Mouse (Mus musculus): ENCODE data around the gene Tmem86a. TPM values are rescaled to one million over a fixed set of nuclear protein-coding genes. Genes with fewer than 3 reads are reported as not detected.

Gene Tmem86a
- polyA plus RNA-seq, 1 experiment from 2014 or later: 12.8 TPM

DNA sequence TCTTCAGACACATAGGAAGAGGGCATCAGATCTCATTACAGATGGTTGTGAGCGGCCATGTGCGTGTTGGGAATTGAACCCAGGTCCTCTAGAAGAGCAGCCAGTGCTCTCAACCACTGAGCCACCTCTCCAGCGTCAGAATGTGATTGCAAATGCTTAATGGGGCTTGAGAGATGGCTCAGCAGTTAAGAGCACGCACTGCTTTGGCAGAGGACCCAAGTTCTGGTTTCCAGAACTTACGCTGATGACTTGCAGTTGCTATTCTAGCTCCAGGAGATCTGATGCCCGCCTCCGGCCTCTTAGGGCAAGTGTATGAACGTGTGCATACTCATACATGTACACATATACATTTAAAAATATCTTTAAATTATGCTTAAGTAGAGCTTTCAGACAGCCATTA is 15.0 kb upstream of the Tmem86a start:
- Histone ChIP-seq H3K27ac (no peak overlapping the region), H3K4me1 (replicated peaks) (no peaks in the 10 kb centered on the region), H3K4me3 (no peak overlapping the region), H3K27me3 (ENCODE audit: insufficient read depth, poor library complexity, severe bottlenecking) (no peaks in the 10 kb centered on the region), H3K9me3 (no peaks in the 10 kb centered on the region), H3K36me3 (no peaks in the 10 kb centered on the region)
- WGBS: 82% methylated on average over 8 of the region's 8 CpGs
- no peak for DNase-seq (ENCODE audit: low spot score)

DNA sequence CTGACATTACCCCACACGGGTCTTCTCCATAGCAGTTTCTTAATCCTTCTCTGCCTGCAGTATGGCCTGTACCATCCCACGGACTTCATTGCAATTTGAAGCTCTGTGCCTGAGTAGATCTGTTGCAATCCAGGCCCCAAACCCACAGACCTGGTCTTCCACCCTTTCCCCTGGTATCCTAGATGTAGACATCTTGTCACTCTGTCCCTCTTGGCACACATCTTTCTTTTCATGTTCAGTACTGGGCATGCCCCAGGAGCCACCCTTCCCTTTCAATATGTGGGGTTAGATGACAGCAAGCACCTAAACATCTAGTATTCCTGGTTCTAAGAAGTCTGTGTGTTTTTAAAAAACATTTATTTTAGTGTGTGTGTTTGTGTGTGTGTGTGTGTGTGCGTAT is 8.7 kb upstream of the Tmem86a start:
- DNase-seq (ENCODE audit: low spot score): no peak
- H3K9me3 ChIP-seq: no peaks in the 10 kb centered on the region
- H3K36me3 ChIP-seq: no peaks in the 10 kb centered on the region
- WGBS: 89% methylated on average over 3 of the region's 3 CpGs
- no peak overlapping the region for H3K4me3 ChIP-seq
- peaks cover 13% of the 10 kb centered on the region for H3K4me1 ChIP-seq (replicated peaks)
- no peak overlapping the region for H3K27ac ChIP-seq
- no peaks in the 10 kb centered on the region for H3K27me3 ChIP-seq (ENCODE audit: insufficient read depth, poor library complexity, severe bottlenecking)

DNA sequence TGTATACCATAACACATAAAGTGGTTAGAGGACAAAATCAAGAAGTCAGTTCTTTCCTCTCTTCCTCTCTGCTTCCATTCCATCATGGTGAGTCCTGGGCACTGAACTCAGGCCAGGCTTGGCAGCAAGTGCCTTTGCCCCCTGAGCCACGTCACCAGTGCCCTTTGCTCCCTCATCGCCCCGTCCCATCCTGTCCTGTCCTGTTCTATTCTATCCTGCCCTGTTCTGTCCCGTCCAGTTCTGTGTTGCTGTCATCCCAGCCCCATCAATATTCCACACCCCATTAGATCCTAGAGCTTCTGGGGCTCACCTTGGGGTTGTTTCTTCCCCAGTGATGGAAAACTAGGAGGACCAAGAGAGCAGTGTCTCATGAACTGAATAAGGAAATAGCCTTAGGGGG is 8.3 kb upstream of the Tmem86a start:
- DNase-seq (ENCODE audit: low spot score): no peak
- Histone ChIP-seq H3K27me3 (ENCODE audit: insufficient read depth, poor library complexity, severe bottlenecking) (no peaks in the 10 kb centered on the region), H3K9me3 (no peaks in the 10 kb centered on the region), H3K36me3 (no peaks in the 10 kb centered on the region), H3K4me1 (replicated peaks) (peaks cover 13% of the 10 kb centered on the region), H3K27ac (no peak overlapping the region), H3K4me3 (no peak overlapping the region)
- WGBS: 81% methylated on average over 4 of the region's 4 CpGs

DNA sequence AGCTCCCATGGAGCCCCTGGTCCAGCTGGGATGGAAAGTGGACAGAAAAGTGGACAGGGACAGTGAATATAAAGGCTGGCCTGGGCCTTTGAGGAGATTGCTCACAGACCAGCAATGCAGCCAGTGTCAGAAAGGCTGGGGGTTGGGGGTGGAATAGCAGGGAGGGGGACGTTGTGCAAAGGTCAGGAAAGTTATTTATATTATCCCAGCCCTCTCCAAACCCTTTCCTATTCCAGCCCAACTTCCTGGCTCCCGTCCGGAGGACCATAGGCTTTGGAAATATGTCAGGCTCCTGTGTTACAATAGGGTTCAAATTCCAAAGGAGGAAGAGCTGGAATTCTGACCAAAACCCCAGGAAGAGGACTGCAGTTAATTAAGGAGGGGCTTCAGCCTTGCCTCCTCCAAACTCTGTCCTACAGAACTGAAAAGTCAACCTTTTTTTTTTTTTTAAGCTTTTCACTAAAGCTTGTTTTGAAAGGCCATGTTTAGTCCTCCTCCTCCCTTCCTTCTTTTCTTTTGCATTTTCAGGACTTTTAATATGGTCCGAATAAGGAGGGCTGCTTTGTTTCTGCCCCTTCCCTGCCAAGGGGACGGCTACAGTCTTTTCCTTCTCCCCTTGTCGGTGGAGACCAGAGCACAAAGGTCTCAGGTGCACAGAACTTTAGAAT is 7.4 kb upstream of the Tmem86a start:
- H3K9me3 ChIP-seq: no peaks in the 10 kb centered on the region
- peak overlapping the region; percentile 31 for H3K27ac ChIP-seq
- no peak overlapping the region for H3K4me3 ChIP-seq
- no peaks in the 10 kb centered on the region for H3K27me3 ChIP-seq (ENCODE audit: insufficient read depth, poor library complexity, severe bottlenecking)
- peaks cover 13% of the 10 kb centered on the region for H3K4me1 ChIP-seq (replicated peaks)
- no peaks in the 10 kb centered on the region for H3K36me3 ChIP-seq
- 46% methylated on average over 6 of the region's 6 CpGs for WGBS
- DNase-seq (ENCODE audit: low spot score): no peak

DNA sequence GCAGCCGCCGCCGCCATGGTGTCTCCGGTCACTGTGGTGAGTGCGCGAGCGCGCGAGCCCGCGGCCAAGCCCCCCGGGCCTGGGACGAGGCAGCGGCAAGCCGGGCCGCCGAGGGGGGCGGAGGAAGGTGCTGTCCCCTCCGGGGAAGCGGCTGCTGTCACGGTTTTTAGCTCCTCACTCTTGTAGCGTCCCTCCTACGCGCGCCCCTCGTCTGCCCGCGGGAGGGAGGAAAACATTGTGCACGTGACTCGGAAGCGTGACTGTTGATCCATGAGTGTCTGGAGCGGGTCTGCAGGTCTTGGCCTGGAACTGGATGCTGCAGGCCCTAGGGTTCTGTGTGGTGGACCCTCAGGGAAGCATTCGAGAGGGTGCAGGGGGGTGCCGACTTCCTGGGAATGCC is 365 bp downstream of the Tmem86a start:
- Histone ChIP-seq H3K27ac (peak overlapping the region; percentile 93), H3K4me3 (peak overlapping the region; percentile 78), H3K9me3 (no peaks in the 10 kb centered on the region), H3K36me3 (peaks cover 14% of the 10 kb centered on the region), H3K27me3 (ENCODE audit: insufficient read depth, poor library complexity, severe bottlenecking) (peaks cover 7% of the 10 kb centered on the region; the same call in 1 of the 2 replicates), H3K4me1 (replicated peaks) (peaks cover 30% of the 10 kb centered on the region)
- DNase-seq (ENCODE audit: low spot score): no peak
- WGBS: under 1% methylated on average over 34 of the region's 34 CpGs

DNA sequence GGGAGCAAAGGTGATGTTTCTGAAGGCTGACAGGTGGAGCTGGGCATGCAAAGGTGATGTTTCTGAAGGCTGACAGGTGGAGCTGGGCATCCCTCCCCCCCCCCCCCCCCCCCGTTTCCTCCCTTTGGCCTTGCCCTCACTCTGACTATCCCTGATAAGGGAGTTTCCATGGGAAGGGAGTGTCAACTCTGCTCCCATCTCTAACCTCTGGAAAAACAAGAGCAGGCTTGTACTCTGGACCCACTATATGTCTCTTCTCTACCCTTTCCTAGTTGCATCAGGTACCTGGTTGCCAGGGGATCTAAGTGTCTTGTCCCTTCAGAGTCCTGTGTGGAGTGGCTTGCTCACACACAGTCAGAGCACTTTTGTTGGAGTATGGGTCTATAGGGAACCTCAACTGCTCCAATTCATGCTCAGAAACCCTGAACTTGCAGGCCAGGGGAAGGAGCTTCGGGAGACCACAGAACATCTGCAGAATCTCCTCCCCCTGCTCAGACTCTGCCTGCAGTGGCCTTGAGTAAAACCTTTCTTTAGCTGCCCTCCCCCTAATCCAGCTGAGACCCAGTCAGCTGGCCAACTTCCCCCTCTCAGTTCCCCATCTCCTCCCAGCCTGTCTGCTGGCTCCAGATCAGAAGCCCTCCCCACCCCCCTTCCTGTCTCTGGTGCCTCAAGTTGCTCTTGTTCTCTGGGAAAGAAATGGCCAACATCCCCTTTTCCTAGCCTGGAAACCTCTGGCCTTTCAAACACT is 1.2 kb downstream of the Tmem86a start:
- H3K36me3 ChIP-seq: peaks cover 14% of the 10 kb centered on the region
- peak overlapping the region; percentile 78 for H3K4me3 ChIP-seq
- peaks cover 7% of the 10 kb centered on the region; the same call in 1 of the 2 replicates for H3K27me3 ChIP-seq (ENCODE audit: insufficient read depth, poor library complexity, severe bottlenecking)
- peak overlapping the region; percentile 93; the same call in 1 of the 2 replicates for H3K27ac ChIP-seq
- no peak for DNase-seq (ENCODE audit: low spot score)
- WGBS: 18% methylated on average over 2 of the region's 2 CpGs
- no peaks in the 10 kb centered on the region for H3K9me3 ChIP-seq
- H3K4me1 ChIP-seq (replicated peaks): peaks cover 30% of the 10 kb centered on the region

DNA sequence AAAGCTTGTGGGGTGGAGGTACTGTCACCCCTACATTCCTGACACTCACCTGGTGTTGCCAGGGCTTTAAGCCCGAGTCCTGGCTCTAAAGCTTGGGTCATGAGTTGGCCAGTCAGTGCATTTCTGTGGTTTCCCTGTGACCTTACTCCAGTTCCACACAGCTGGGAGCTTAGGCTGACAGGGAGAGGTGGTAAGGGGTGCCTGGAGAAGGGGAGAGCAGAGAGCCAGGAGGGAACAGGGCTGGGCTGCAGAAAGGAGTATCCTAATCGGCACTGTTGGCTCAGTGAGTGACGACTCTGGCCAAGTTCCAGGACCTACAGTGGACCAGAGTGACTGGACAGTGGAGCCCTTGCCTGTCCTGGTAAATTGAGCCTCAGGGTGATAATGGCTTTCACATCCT is 1.9 kb downstream of the Tmem86a start:
- Histone ChIP-seq H3K36me3 (peaks cover 14% of the 10 kb centered on the region), H3K9me3 (no peaks in the 10 kb centered on the region), H3K27me3 (ENCODE audit: insufficient read depth, poor library complexity, severe bottlenecking) (peaks cover 7% of the 10 kb centered on the region; the same call in 1 of the 2 replicates), H3K4me3 (no peak overlapping the region), H3K4me1 (replicated peaks) (peaks cover 30% of the 10 kb centered on the region), H3K27ac (0 out of 2 replicates have a peak overlapping the region, but pooled peaks have one; percentile 19)
- 49% methylated on average over 3 of the region's 3 CpGs for WGBS
- DNase-seq (ENCODE audit: low spot score): no peak

DNA sequence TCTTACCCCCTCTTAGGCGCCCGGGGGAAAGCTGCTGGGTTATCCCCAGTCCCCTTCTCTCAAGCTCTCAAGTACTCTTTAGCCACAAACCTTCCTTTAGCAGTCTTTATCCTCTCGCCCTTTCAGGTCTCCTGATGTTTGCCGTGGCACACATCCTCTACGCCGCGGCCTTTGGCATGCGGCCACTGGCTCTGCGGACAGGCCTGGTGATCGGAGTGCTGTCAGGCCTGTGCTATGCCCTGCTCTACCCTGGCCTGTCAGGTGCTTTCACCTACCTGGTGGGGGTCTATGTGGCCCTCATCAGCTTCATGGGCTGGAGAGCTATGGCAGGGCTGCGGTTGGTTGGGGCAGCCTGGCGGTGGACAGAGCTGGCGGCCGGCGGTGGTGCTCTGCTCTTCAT is 2.9 kb downstream of the Tmem86a start:
- no peak for DNase-seq (ENCODE audit: low spot score)
- Histone ChIP-seq H3K36me3 (peaks cover 14% of the 10 kb centered on the region), H3K27me3 (ENCODE audit: insufficient read depth, poor library complexity, severe bottlenecking) (peaks cover 7% of the 10 kb centered on the region; the same call in 1 of the 2 replicates), H3K4me3 (no peak overlapping the region), H3K27ac (no peak overlapping the region), H3K9me3 (no peaks in the 10 kb centered on the region), H3K4me1 (replicated peaks) (peaks cover 30% of the 10 kb centered on the region)
- 94% methylated on average over 15 of the region's 15 CpGs for whole genome bisulfite sequencing

DNA sequence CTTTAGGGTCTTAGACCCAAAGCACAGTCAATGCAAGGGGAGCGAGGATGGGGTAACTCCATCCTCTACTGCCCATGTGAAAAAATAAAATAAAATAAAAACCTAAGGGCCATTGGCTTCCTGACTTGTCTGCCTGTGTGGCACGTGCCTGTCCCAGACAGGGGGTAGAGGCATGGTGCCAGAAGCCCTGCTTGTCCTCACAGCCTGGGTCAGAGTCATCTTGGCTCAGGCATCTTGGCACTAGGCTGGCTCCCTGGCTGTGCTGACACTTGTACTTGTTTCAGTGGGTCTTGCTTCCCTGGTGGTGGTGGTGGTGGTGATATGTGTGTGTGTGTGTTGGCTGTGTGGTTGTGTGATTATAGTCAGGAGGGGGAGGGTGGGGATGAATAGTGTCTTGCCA is 4.3 kb downstream of the Tmem86a start:
- Histone ChIP-seq H3K9me3 (no peaks in the 10 kb centered on the region), H3K27me3 (ENCODE audit: insufficient read depth, poor library complexity, severe bottlenecking) (0 out of 2 replicates have a peak, but pooled peaks cover 5% of the 10 kb centered on the region), H3K27ac (no peak overlapping the region), H3K4me3 (no peak overlapping the region), H3K4me1 (replicated peaks) (peaks cover 30% of the 10 kb centered on the region), H3K36me3 (peaks cover 14% of the 10 kb centered on the region)
- WGBS: 84% methylated on average over 2 of the region's 2 CpGs
- DNase-seq (ENCODE audit: low spot score): no peak

DNA sequence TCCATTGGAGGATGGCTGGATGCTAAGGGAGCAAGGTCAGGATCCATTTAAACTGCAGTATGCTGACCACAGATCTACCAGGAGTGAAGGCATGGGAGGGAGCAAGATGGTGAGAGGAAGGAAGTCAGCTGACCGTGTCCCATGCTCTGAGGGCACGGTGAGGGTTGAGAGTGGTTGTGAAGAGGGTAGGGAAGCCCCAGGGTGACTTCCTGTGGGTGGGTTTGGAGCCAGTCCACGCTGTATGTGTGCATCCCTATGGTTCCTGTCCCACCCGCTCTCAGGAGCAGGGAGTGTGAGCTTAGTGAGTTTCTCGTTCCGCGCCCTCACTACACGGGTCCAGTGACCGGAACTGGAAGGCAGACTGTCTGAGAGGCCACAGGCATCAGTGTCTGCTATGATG is 5.3 kb downstream of the Tmem86a start:
- no peak overlapping the region for H3K27ac ChIP-seq
- peaks cover 23% of the 10 kb centered on the region for H3K4me1 ChIP-seq (replicated peaks)
- WGBS: 84% methylated on average over 9 of the region's 9 CpGs
- H3K36me3 ChIP-seq: peaks cover 14% of the 10 kb centered on the region
- H3K4me3 ChIP-seq: no peak overlapping the region
- no peak for DNase-seq (ENCODE audit: low spot score)
- H3K9me3 ChIP-seq: no peaks in the 10 kb centered on the region
- H3K27me3 ChIP-seq (ENCODE audit: insufficient read depth, poor library complexity, severe bottlenecking): 0 out of 2 replicates have a peak, but pooled peaks cover 3% of the 10 kb centered on the region

DNA sequence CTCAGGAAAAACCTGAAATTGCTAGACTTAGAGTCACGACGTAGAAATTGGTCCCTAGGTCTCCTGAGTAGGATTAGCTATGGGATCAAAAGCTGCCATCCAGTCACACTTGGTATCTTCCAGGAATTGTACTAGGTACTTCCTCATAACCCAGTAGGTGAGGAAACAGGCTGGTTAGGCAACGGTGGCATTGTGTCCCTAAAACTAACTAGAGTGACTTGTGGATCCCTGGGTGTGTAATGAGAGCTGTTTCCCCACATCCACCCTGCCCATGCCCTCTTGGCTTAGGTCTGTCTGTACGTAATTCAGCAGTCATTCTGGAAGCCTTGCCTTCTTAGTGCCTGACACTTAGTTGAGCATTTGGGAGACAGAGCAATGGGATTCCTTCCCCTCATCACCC is 5.9 kb downstream of the Tmem86a start:
- WGBS: 89% methylated on average over 4 of the region's 4 CpGs
- DNase-seq (ENCODE audit: low spot score): no peak
- no peak overlapping the region for H3K4me3 ChIP-seq
- H3K27me3 ChIP-seq (ENCODE audit: insufficient read depth, poor library complexity, severe bottlenecking): 0 out of 2 replicates have a peak, but pooled peaks cover 3% of the 10 kb centered on the region
- no peak overlapping the region for H3K27ac ChIP-seq
- peaks cover 14% of the 10 kb centered on the region for H3K36me3 ChIP-seq
- H3K9me3 ChIP-seq: no peaks in the 10 kb centered on the region
- H3K4me1 ChIP-seq (replicated peaks): peaks cover 18% of the 10 kb centered on the region

DNA sequence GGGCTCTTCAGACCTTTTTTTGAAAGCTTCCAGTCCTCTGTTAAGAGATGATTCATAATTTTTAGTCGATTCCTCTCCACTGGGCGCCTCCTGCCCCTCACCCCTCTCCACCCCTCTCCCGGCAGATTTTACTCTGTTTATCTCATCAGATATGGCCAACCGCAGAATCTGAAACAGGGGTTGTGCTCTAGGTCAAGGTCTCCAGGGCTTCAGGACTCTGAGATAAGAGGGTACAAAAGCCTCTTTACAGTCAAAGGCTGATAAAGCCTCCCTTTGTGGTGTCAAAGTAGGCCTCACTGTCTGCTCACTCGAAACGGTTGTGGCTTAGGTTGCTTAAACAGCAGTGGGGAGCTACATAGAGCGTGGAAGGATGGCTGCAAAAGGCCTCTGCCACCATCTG is 8.9 kb downstream of the Tmem86a start:
- Histone ChIP-seq H3K36me3 (peaks cover 3% of the 10 kb centered on the region; the same call in 1 of the 2 replicates), H3K27me3 (ENCODE audit: insufficient read depth, poor library complexity, severe bottlenecking) (no peaks in the 10 kb centered on the region), H3K9me3 (no peaks in the 10 kb centered on the region), H3K27ac (no peak overlapping the region), H3K4me3 (no peak overlapping the region), H3K4me1 (replicated peaks) (no peaks in the 10 kb centered on the region)
- DNase-seq (ENCODE audit: low spot score): no peak
- 82% methylated on average over 7 of the region's 7 CpGs for WGBS

DNA sequence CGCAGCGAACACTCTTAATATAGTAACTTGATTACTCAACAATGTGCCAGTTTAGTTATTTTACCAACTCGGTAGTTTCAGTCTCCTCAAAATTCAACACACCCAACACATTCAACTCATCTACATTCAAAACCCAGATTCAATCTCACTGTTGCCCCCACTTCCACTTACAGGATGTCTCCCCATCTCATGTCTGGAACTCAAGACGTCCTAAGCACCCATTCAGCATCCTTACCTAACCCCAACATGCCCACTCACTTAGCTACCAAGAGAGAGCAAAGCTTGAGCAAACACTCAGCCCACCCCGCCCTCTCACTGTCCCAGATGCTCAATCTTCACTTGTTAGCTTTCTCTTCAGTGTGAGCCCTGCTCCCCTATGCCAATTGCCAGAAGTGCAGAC is 11.2 kb downstream of the Tmem86a start:
- Histone ChIP-seq H3K9me3 (no peaks in the 10 kb centered on the region), H3K4me1 (replicated peaks) (no peaks in the 10 kb centered on the region), H3K4me3 (no peak overlapping the region), H3K27me3 (ENCODE audit: insufficient read depth, poor library complexity, severe bottlenecking) (no peaks in the 10 kb centered on the region), H3K27ac (no peak overlapping the region), H3K36me3 (no peaks in the 10 kb centered on the region)
- 85% methylated on average over 5 of the region's 5 CpGs for WGBS
- no peak for DNase-seq (ENCODE audit: low spot score)

All from hindbrain, embryonic 10.5 days (tissue).